Mouse (Mus musculus) bone marrow, adult 2 months (tissue): ENCODE data around the gene Gal3st2c. TPM values are rescaled to one million over a fixed set of nuclear protein-coding genes. Genes with fewer than 3 reads are reported as not detected.
"Not testable (repeated sequence)": the region's sequence is repeated elsewhere in the genome, so short reads cannot be mapped to it uniquely, and the experiment has no call there.

Experiments used
- H3K27ac ChIP-seq: fragments of 200-500 bp; 2 replicates; pipeline ENCODE4 v1.5.1; 2012; ENCODE audit warnings: low read depth, mild to moderate bottlenecking, control low read depth, inconsistent platforms, low read length; ENCODE audit not compliant: control insufficient read depth, poor library complexity, insufficient read depth
- H3K4me1 ChIP-seq: fragments of 200-500 bp; 2 replicates; pipeline ENCODE4 v1.6.1; 2011; ENCODE audit warnings: low read length; ENCODE audit not compliant: control insufficient read depth, insufficient read depth
- H3K4me3 ChIP-seq: fragments of 200-500 bp; replicated peaks from 2 replicates; pipeline ENCODE3; 2011; ENCODE audit warnings: mild to moderate bottlenecking, low read depth, low read length, control low read depth; ENCODE audit not compliant: control insufficient read depth
- CTCF ChIP-seq: fragments of 200-500 bp; IDR thresholded peaks from 2 replicates; pipeline ENCODE4 v1.5.1; 2011; ENCODE audit warnings: low read length, control low read depth; ENCODE audit not compliant: control insufficient read depth, insufficient read depth
- POLR2A ChIP-seq: fragments of 200-500 bp; IDR thresholded peaks from 2 replicates; pipeline ENCODE4 v1.6.1; 2011; ENCODE audit warnings: low read depth, mild to moderate bottlenecking, control low read depth, low read length, borderline replicate concordance; ENCODE audit not compliant: control insufficient read depth
- WGBS: fragments of 180-500 bp; shearing (Covaris S2); methylation state at CpG from one replicate; pipeline ENCODE4 v1.1.7; 2018; 5-methylcytosine and 5-hydroxymethylcytosine counted together
- polyA plus RNA-seq: library from polyadenylated mRNA; stranded (reverse); fragments of >200 nt; gene quantifications from 2 replicates; pipeline ENCODE4 v1.2.4, GENCODE M21; 2011; ENCODE audit warnings: low replicate concordance; ENCODE audit not compliant: missing spikeins, insufficient read depth, insufficient read length

Gal3st2c gene
- polyA plus RNA-seq, 1 experiment = 0.15 TPM

- 67% methylated on average over 2 of the region's 2 CpGs for WGBS
- no peak for TF ChIP-seq CTCF
- TF ChIP-seq POLR2A = no peak
- Histone ChIP-seq H3K4me1 (no peaks in the 10 kb centered on the region), H3K4me3 (no peak overlapping the region), H3K27ac (no peak overlapping the region)
Observed at GRCm38 (mm10) chr1:94001023-94001422, 10.7 kb downstream of the Gal3st2c start.

GRCm38 (mm10) chr1:94005954-94006506, 15.7 kb downstream of the Gal3st2c start:
- not testable (repeated sequence) for H3K4me3 ChIP-seq, H3K27ac ChIP-seq, H3K4me1 ChIP-seq
- 49% methylated on average over 2 of the region's 2 CpGs for WGBS

- not testable (repeated sequence) for H3K4me1 ChIP-seq, H3K27ac ChIP-seq, H3K4me3 ChIP-seq
- 88% methylated on average over 16 of the region's 19 CpGs for WGBS
Observed at GRCm38 (mm10) chr1:94008826-94009225, 18.5 kb downstream of the Gal3st2c start.

GRCm38 (mm10) chr1:94011643-94012042, 21.3 kb downstream of the Gal3st2c start:
- TF ChIP-seq POLR2A (no peak), CTCF (no peak)
- no peaks in the 10 kb centered on the region for H3K4me1 ChIP-seq
- no peak overlapping the region for H3K27ac ChIP-seq
- no peak overlapping the region for H3K4me3 ChIP-seq
- WGBS = 42% methylated on average over 3 of the region's 3 CpGs

GRCm38 (mm10) chr1:94020151-94020550, 29.8 kb downstream of the Gal3st2c start, which contains the start of gene Neu4:
Neu4 (plus strand) TSS chr1:94020451.
- no peak within 1 kb of the TSS for H3K27ac ChIP-seq
- H3K4me1 ChIP-seq = no peaks in the 10 kb centered on the region
- no peak for TF ChIP-seq POLR2A
- no peak for TF ChIP-seq CTCF
- 91% methylated on average over 6 of the region's 6 CpGs for WGBS
- no peak within 1 kb of the TSS for H3K4me3 ChIP-seq

GRCm38 (mm10) chr1:94027506-94028108, 37.3 kb downstream of the Gal3st2c start:
- no peak overlapping the region for H3K4me3 ChIP-seq
- TF ChIP-seq POLR2A = no peak
- TF ChIP-seq CTCF = no peak
- H3K27ac ChIP-seq = no peak overlapping the region
- 89% methylated on average over 12 of the region's 12 CpGs for WGBS
- H3K4me1 ChIP-seq = no peaks in the 10 kb centered on the region

GRCm38 (mm10) chr1:94028741-94029140, 38.4 kb downstream of the Gal3st2c start:
- Histone ChIP-seq H3K4me1 (no peaks in the 10 kb centered on the region), H3K4me3 (no peak overlapping the region), H3K27ac (no peak overlapping the region)
- WGBS = 86% methylated on average over 2 of the region's 2 CpGs
- TF ChIP-seq CTCF = no peak
- TF ChIP-seq POLR2A = no peak

GRCm38 (mm10) chr1:94033075-94033602, 42.8 kb downstream of the Gal3st2c start:
- WGBS = 77% methylated on average over 2 of the region's 2 CpGs
- TF ChIP-seq POLR2A (no peak), CTCF (no peak)
- H3K4me3 ChIP-seq = no peak overlapping the region

More at GRCm38 (mm10) chr1:94033075-94033602, 42.8 kb downstream of the Gal3st2c start:
- Histone ChIP-seq H3K4me1 (peaks cover 2% of the 10 kb centered on the region), H3K27ac (no peak overlapping the region)
